Mouse (Mus musculus) forebrain, embryonic 11.5 days (tissue): ENCODE measurements at regions not wholly inside any gene's neighbourhood (a gene's known extent, or its start where the extent isn't known, plus 50 kb on each side); places are given as distances from the start of the nearest gene placed in this dataset.

Experiments
- ATAC-seq: fragments of 200-750 bp; cut with Nextera tagmentation; replicated peaks from 2 replicates; pipeline ENCODE4 v1.8.0; 2017; ENCODE audit warnings: moderate TSS enrichment; ENCODE audit not compliant: low FRiP score
- DNase-seq: peaks from one replicate; pipeline ENCODE4 v3.0.0-alpha.2; 2017; ENCODE audit warnings: low spot score
- H3K27ac ChIP-seq: fragments of 300-500 bp; sonication (generic); 2 replicates; pipeline ENCODE4 v1.5.1; 2014; ENCODE audit warnings: low read depth, low read length
- H3K27me3 ChIP-seq: fragments of 300-500 bp; sonication (generic); 2 replicates; pipeline ENCODE4 v1.6.1; 2014; ENCODE audit warnings: mild to moderate bottlenecking, low read length, mixed read lengths; ENCODE audit not compliant: control insufficient read depth, insufficient read depth
- H3K36me3 ChIP-seq: fragments of 300-500 bp; sonication (generic); 2 replicates; pipeline ENCODE4 v1.6.1; 2014; ENCODE audit warnings: mild to moderate bottlenecking, low read length, moderate library complexity, mixed read lengths; ENCODE audit not compliant: control insufficient read depth, insufficient read depth
- H3K4me1 ChIP-seq: fragments of 300-500 bp; sonication (generic); replicated peaks from 2 replicates; pipeline ENCODE4 v1.6.1; 2014; ENCODE audit warnings: low read length, mixed read lengths; ENCODE audit not compliant: control insufficient read depth, insufficient read depth
- H3K4me2 ChIP-seq: fragments of 300-500 bp; sonication (generic); 2 replicates; pipeline ENCODE4 v1.6.1; 2014; ENCODE audit warnings: low read depth, mild to moderate bottlenecking, low read length, moderate library complexity, mixed read lengths; ENCODE audit not compliant: severe bottlenecking
- H3K4me3 ChIP-seq: fragments of 300-500 bp; sonication (generic); 2 replicates; pipeline ENCODE4 v1.5.1; 2014; ENCODE audit warnings: low read depth, low read length
- H3K9ac ChIP-seq: fragments of 300-500 bp; sonication (generic); 2 replicates; pipeline ENCODE4 v1.6.1; 2014; ENCODE audit warnings: low read length
- H3K9me3 ChIP-seq: fragments of 300-500 bp; sonication (generic); 2 replicates; pipeline ENCODE4 v1.6.1; 2016; ENCODE audit warnings: low read length, mixed read lengths; ENCODE audit not compliant: control insufficient read depth
- WGBS: fragments of 180-500 bp; shearing (Covaris S2); extraction: QIAGEN DNeasy Blood & Tissue Kit; methylation state at CpG from one replicate; pipeline ENCODE4 v1.1.7; 2014; 5-methylcytosine and 5-hydroxymethylcytosine counted together

GRCm38 (mm10) chr3:150640004-150640676 lies 797.5 kb upstream of the Adgrl4 start:
- Histone ChIP-seq H3K4me2 (no peak overlapping the region), H3K27ac (no peak overlapping the region), H3K4me3 (no peak overlapping the region), H3K36me3 (no peaks in the 10 kb centered on the region), H3K9me3 (no peaks in the 10 kb centered on the region), H3K9ac (no peak overlapping the region), H3K27me3 (no peaks in the 10 kb centered on the region), H3K4me1 (no peaks in the 10 kb centered on the region)
- ATAC-seq (no peak), DNase-seq (no peak)
- 93% methylated on average over 8 of the region's 8 CpGs for WGBS

DNA sequence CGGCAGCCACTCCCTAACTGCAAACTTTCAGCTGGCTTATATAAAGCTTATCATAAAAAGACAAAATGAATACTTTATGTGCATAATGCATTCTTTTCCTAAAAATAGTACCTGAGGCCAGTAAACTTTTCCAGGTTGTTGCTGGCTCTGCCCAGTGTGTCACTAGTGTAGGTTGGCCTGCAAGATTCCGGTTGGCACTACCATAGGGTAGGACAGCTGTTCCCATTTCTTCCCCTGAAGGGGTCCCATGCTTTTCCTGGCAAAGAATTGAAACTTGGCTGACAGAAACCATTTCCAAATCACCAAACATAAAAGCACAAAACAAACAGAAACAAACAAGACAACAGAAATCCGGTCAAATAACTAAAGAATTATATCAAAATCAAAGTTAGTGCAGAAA lies 789.6 kb upstream of the Adgrl4 start:
- no peak overlapping the region for H3K4me3 ChIP-seq
- H3K36me3 ChIP-seq = no peaks in the 10 kb centered on the region
- DNase-seq = no peak
- WGBS = 91% methylated on average over 3 of the region's 3 CpGs
- H3K9me3 ChIP-seq = no peaks in the 10 kb centered on the region
- H3K4me1 ChIP-seq = no peaks in the 10 kb centered on the region
- H3K27ac ChIP-seq = no peak overlapping the region
- H3K9ac ChIP-seq = no peak overlapping the region
- no peaks in the 10 kb centered on the region for H3K27me3 ChIP-seq
- no peak overlapping the region for H3K4me2 ChIP-seq
- ATAC-seq = no peak

- H3K9me3 ChIP-seq = no peaks in the 10 kb centered on the region
- ATAC-seq (no peak), DNase-seq (no peak)
- no peaks in the 10 kb centered on the region for H3K4me1 ChIP-seq
- WGBS = 88% methylated on average over 3 of the region's 3 CpGs
- no peak overlapping the region for H3K9ac ChIP-seq
- H3K4me2 ChIP-seq = no peak overlapping the region
- H3K36me3 ChIP-seq = no peaks in the 10 kb centered on the region
- H3K27me3 ChIP-seq = no peaks in the 10 kb centered on the region
- no peak overlapping the region for H3K27ac ChIP-seq
- no peak overlapping the region for H3K4me3 ChIP-seq
Observed at GRCm38 (mm10) chr3:150649783-150650565, 787.7 kb upstream of the Adgrl4 start.

GRCm38 (mm10) chr3:150695751-150696150 lies 741.9 kb upstream of the Adgrl4 start:
- ATAC-seq (no peak), DNase-seq (no peak)
- no peaks in the 10 kb centered on the region for H3K27me3 ChIP-seq
- H3K36me3 ChIP-seq = no peaks in the 10 kb centered on the region
- WGBS = 87% methylated on average over 5 of the region's 5 CpGs
- no peaks in the 10 kb centered on the region for H3K4me1 ChIP-seq
- no peak overlapping the region for H3K9ac ChIP-seq
- H3K4me3 ChIP-seq = no peak overlapping the region
- H3K27ac ChIP-seq = no peak overlapping the region
- H3K4me2 ChIP-seq = no peak overlapping the region
- no peaks in the 10 kb centered on the region for H3K9me3 ChIP-seq

DNA sequence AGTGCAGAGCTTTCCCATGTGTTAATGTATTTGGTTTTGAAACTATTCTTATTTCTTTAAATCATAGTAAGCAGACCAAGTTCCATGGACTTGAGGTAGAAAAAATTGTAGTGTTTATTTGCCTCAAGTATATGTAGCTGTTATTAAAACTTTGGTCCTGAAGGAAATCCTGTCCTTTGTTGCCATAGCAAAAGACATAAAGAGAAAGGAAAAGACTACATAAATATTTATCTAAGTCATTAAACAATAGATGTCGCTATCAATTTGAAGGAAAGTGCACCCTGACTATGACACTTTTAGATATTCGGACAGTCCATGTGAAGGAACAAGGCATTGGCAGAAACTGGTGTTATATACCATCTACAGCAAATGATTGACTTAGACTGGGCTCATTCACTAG lies 737.7 kb upstream of the Adgrl4 start:
- H3K27ac ChIP-seq = no peak overlapping the region
- ATAC-seq = no peak
- H3K9me3 ChIP-seq = no peaks in the 10 kb centered on the region
- no peak overlapping the region for H3K9ac ChIP-seq
- H3K4me1 ChIP-seq = no peaks in the 10 kb centered on the region
- no peak overlapping the region for H3K4me2 ChIP-seq
- H3K36me3 ChIP-seq = no peaks in the 10 kb centered on the region
- H3K4me3 ChIP-seq = no peak overlapping the region
- no peak for DNase-seq
- H3K27me3 ChIP-seq = no peaks in the 10 kb centered on the region
- WGBS = 87% methylated on average over 2 of the region's 2 CpGs
